Mouse (Mus musculus): Measurements from ENCODE around the gene Mfsd5.

DNA sequence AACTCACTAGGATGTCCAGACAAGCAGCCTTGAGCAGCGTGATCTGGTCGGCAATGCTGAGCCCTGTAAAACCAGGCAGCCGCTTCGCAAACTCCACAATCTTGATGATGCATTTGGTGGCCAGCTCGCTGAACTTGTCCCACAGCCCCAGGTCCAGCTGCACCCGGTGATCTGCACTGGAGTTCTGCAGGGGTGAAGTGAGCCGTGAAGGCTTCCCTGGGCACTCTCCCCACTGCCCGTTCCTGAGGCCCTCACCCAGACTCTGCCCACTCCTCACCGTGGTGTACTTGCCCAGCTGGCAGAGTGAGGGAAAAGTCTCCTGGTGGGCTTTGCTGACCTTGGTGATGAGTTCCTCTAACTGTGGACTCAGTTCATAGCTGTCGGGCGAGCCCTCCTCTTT, 39.4 kb upstream of the Mfsd5 start:
- TF ChIP-seq POLR2A (IDR thresholded peaks at IDR 0.05; ENCODE audit: borderline replicate concordance, extremely low read depth, insufficient read depth, insufficient read length, poor library complexity, severe bottlenecking) = no peak
- no peak for TF ChIP-seq CTCF (IDR thresholded peaks at IDR 0.05; ENCODE audit: borderline replicate concordance, extremely low read depth, insufficient read depth, insufficient read length)
